Mouse (Mus musculus): Measurements from ENCODE around the gene Rabep1.

Rabep1 gene

DNA sequence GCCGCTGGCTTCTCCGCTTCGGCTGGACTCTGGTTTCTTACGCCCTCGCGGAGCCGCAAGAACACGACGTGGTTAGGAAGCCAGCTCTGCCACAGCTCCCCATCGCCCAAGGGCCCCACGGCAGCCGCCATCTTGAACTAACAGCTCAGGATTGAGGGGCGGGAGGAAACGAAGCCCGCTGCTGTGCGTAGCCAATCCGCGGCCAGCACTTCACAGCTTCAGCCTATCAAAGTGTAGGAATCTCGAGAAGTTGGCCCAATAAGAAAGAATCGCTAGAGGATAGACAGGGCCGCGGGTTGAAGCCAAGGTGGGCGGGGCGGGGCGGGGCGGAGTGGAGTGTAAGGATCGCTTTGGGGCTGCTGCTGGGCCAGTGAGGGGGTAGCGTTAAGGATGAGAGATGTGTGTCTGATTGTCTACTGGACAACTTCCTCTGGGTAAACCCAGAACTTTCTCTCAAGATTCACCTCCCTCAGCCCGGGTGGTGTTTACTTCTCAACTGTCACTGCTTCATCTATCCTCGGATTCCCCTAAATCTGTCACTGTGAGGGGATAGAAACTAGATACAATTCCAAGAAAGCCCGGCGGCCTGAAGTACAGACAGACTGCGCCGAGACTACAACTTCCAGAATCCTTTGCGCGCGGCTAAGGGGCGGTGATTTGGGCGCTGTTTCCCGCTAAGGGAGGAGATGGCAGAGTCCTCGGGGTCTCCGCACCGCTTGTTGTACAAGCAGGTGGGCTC is 125.4 kb downstream of the Rabep1 start, which contains the start of the genes Nup88 and Rpain:
TSS of gene Nup88 (minus strand) at position 153 of the 739 bp plus-strand sequence.
TSS of gene Rpain (plus strand) at position 393 of the 739 bp plus-strand sequence.
- ATAC-seq (ENCODE audit: insufficient number of reproducible peaks, low FRiP score, low TSS enrichment) = peak; percentile 98

DNA sequence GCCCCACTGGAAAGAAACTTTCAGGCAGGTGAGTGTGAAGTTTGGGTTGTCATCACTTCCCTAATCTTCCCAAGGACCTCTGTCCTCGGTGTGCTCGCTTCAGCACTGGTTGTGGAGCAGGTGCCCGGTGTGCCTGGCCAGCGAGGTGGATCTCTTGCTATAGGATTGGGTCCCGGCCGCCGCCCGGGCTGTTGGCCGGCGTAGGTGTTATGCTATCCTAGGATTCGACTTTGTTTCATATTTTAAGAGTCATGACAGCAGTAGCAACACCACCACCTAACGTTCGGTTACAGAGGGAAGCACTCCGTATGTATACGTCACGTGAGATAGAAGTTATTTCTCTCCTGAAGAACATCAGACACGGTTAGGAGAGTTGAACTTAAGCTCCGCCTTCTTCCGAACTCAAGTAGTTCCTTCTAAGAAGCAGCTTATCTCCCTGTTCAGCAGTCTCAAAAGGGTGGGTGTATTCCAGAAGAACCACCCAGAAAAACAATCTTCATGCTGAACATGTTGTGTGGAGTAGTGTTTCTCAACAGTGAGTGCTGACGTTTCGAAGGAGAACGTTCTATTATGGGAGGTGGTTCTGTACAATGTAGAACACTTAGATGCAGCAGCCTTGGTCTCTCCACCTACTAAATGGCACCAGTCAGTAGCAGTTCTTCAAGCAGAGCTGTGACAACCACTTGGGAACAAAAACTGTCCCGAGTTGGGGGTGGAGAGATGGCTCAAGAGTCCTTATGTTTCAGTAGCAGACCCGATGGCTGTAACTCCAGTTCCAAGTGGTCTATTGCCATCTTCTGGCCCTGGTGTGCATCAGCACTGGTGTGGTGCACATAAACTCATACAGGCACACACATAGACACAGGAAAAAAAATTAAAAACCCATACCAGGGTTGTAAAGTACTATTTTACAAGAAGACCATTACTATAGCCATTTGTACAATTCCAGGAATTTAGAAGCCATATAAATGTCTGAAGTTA is 126.3 kb downstream of the Rabep1 start:
- ATAC-seq (ENCODE audit: insufficient number of reproducible peaks, low FRiP score, low TSS enrichment) = peak; percentile 46; the same call in 1 of the 2 replicates

DNA sequence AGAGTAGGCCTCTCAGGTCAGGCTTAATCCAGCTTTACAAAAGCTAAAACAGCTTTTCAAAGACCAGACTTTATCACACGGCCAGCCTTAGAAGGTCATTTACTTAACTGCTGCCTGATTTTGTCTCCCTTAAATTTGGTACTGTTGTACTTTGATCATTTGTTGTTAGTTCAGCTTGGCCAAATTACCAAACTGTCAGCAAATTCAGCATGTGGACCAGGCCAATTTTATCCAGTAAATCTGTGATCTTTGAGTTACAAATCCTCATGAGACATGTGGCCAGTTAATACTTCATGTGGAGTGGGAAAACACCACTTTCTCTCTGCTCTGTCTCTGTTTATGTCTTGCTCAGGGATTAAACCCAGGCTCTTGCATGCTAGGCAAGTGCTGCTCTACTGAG is 128.0 kb downstream of the Rabep1 start:
- ATAC-seq (ENCODE audit: insufficient number of reproducible peaks, low FRiP score, low TSS enrichment) = no peak

DNA sequence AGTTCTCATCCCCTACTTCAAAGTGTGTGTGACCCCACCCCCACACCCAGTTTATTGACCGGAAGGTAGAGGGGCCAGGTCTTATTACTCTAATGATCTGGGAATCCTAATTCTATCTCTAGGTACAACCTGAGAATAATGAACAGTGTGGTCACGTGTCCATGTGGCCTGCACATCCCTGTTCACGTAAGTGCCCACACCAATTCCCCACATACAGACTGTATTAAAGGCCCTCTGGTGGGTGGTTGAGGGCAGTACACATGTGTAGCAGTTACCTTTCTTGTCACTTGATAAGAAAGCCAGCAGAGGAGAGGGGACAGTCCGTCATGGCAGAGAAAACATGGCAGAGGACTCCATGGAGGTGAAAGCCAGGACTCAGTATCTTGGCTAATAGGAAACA is 129.4 kb downstream of the Rabep1 start:
- ATAC-seq (ENCODE audit: insufficient number of reproducible peaks, low FRiP score, low TSS enrichment) = no peak

DNA sequence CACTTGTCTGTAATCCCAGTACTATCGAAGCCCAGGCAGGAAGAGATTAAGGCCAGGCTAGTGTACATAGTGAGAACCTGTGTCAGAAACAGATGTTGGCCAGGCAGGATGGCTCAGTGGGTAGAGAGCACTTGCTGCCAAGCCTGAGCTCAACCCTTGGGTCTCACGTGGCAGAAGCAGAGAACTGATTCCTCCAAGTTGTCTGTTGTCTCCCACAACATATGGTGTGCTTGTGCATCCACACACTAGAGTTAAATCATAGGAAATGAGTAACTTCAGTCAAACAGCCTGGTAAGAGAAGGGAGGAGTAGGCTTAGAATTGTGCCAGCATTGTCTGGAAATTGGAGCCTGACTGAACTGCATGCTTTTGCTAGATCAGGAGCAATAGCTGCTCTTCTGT is 130.6 kb downstream of the Rabep1 start:
- ATAC-seq (ENCODE audit: insufficient number of reproducible peaks, low FRiP score, low TSS enrichment) = no peak

DNA sequence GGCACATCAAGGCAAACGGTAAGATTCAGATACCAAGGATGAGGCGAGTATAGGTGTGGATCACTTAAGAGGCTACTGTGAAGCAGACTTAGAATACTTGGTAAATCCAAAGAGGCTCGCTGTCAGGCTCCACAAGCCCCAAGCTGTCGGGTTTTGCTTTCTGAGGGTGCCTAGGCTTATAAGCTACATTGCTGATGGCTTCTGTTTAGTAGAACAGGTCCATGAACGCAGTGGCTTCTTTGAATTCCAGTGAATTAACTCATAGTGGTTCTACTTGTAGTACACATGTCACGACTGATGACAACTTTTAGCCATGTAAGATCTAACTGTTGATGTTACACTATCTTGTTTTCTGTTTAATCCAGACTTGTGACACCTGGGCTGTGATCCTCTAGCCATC is 132.7 kb downstream of the Rabep1 start:
- ATAC-seq (ENCODE audit: insufficient number of reproducible peaks, low FRiP score, low TSS enrichment) = no peak

DNA sequence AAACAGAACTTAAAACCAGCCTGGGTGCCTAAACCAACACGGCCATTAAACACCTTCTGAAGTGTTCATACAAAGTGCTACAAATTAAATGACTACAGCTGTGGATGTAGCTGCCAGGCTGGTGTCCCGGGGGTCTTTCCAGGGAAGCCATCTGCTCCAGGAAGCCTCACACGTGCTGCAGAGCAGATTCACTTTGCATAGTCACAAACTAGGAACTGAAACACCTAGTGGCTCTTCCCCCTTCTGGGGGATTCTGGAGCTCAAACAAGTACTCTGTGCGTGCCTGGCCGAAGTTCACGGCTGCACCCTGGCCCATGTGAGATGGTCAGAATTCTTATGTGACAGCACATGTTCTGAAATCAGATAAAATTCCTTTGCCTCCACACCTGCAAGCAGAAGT is 135.7 kb downstream of the Rabep1 start:
- ATAC-seq (ENCODE audit: insufficient number of reproducible peaks, low FRiP score, low TSS enrichment) = no peak

DNA sequence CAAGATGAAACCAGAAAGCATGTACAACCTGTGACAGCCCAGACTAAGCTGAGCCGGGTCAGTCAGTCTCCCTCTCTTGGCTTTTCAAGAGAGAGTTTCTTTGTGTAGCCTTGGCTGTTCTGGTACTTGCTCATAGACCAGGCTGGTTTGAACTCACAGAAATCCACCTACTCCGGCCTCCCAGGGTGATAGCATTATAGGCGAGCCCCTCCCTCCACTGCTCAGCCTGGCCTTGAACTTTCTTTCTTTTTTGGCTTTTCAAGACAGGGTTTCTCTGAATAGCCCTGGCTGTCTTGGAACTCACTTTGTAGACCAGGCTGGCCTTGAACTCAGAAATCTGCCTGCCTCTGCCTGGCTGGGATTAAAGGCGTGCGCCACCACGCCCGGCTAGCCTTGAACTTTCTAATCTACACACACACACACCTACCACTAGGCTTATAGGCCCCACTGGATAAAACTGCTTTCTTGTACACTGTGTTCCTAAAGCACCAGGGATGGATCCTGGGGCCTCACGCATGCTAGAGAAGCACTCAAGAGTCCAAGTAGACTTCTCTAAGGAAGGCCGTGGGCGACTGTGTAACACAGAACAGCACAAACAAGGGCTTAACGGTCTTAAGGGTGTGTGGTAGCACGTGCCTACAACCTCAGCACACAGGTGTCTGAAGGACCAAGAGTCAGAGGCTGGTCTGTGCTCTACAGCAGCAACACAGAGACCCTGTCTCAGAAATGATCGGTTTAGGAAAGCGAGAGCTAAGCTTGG is 136.4 kb downstream of the Rabep1 start:
- ATAC-seq (ENCODE audit: insufficient number of reproducible peaks, low FRiP score, low TSS enrichment) = no peak

DNA sequence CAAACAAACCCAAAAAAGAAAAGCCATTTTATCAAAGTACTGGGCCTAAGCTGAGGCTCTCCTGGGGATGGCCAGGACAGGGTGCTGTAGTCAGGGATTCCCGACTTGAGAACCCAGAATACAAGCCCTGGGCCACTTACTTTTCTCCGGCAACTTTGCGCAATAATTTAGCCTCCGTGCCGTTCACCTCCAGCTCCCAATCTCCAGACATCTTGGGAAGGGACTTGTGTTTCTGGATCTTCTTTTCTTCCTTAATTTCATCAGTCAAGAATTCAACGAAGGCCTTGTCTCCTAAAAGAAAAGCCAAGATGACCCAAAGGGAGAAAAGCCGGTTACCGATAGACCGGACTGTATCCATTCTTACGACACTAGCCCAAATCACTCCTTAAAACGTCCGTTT is 137.5 kb downstream of the Rabep1 start:
- ATAC-seq (ENCODE audit: insufficient number of reproducible peaks, low FRiP score, low TSS enrichment) = no peak

DNA sequence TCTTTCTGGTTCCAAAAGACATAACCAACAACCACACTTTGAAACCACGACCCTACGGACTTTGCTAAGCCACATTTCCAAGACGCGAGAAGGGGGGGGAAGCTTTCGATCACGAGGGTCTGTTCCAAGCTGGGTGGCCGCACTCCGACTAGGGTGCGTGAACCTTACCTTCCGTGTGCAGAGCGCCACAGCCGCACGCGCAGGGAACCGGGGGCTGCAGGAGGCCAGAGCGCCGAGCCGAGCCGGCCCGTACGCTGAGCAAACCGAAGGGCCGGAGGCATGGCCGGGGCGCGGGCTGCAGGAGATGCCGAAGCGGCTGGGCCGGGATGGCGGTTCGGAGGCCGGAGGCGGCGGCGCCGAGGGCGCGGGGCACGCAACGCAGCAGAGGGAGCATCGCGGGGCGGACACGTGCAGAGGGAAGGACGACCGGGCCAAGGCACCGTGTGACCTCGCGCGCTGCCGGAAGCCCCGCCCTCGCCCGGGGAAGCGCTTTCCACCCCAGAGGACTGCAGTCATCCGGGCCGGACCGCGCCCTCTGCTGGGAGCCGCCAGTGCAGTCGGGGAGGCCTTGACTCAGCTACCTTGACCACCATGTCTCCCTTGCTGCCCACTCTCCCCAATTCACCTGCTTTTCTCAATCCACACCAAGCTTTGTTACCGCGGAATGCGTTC is 138.1 kb downstream of the Rabep1 start, which contains the start of gene C1qbp:
TSS of gene C1qbp (minus strand) at position 470 of the 672 bp plus-strand sequence.
- ATAC-seq (ENCODE audit: insufficient number of reproducible peaks, low FRiP score, low TSS enrichment) = peak; percentile 93

Measured in cerebellum, adult (tissue).